Mouse (Mus musculus) embryonic facial prominence, embryonic 15.5 days (tissue): Measurements from ENCODE around the gene Shank2. TPM values are rescaled to one million over a fixed set of nuclear protein-coding genes. Genes with fewer than 3 reads are reported as not detected.
A peak's percentile ranks its signal among the peaks of the same experiment; 100 is the strongest.

Source experiments
- ATAC-seq: fragments of 200-750 bp; cut with Nextera tagmentation; 2 replicates; pipeline ENCODE4 v1.8.0; 2017; ENCODE audit warnings: low read depth, moderate TSS enrichment; ENCODE audit not compliant: insufficient number of reproducible peaks, low FRiP score, low TSS enrichment
- H3K27ac ChIP-seq: fragments of 300-500 bp; sonication (generic); replicated peaks from 2 replicates; pipeline ENCODE4 v1.5.1; 2015; ENCODE audit warnings: mild to moderate bottlenecking, inconsistent platforms
- H3K27me3 ChIP-seq: fragments of 300-500 bp; sonication (generic); 2 replicates; pipeline ENCODE4 v1.6.1; 2015; ENCODE audit warnings: inconsistent platforms
- H3K36me3 ChIP-seq: fragments of 300-500 bp; sonication (generic); 2 replicates; pipeline ENCODE4 v1.6.1; 2015; ENCODE audit warnings: mild to moderate bottlenecking, inconsistent platforms
- H3K4me1 ChIP-seq: fragments of 300-500 bp; sonication (generic); 2 replicates; pipeline ENCODE4 v1.6.1; 2015; ENCODE audit warnings: inconsistent platforms
- H3K4me2 ChIP-seq: fragments of 300-500 bp; sonication (generic); replicated peaks from 2 replicates; pipeline ENCODE4 v1.6.1; 2015; ENCODE audit warnings: mild to moderate bottlenecking, inconsistent platforms
- H3K4me3 ChIP-seq: fragments of 300-500 bp; sonication (generic); replicated peaks from 2 replicates; pipeline ENCODE4 v1.5.1; 2015; ENCODE audit warnings: mild to moderate bottlenecking, inconsistent platforms
- H3K9ac ChIP-seq: fragments of 300-500 bp; sonication (generic); 2 replicates; pipeline ENCODE4 v1.6.1; 2015; ENCODE audit warnings: inconsistent platforms
- H3K9me3 ChIP-seq: fragments of 300-500 bp; sonication (generic); replicated peaks from 2 replicates; pipeline ENCODE4 v1.6.1; 2016; ENCODE audit warnings: inconsistent platforms
- WGBS: fragments of 180-500 bp; shearing (Covaris S2); methylation state at CpG from one replicate; pipeline ENCODE4 v1.1.7; 2015; 5-methylcytosine and 5-hydroxymethylcytosine counted together
- polyA plus RNA-seq: library from polyadenylated mRNA; unstranded; fragments of >200 nt; fragmentation: Nextera tagmentation; extraction: Ambion mirVana; gene quantifications from 2 replicates; pipeline ENCODE4 v1.2.1, GENCODE M21; 2015

Shank2 gene
- polyA plus RNA-seq, 1 experiment from 2014 or later, result 1.1 TPM

DNA sequence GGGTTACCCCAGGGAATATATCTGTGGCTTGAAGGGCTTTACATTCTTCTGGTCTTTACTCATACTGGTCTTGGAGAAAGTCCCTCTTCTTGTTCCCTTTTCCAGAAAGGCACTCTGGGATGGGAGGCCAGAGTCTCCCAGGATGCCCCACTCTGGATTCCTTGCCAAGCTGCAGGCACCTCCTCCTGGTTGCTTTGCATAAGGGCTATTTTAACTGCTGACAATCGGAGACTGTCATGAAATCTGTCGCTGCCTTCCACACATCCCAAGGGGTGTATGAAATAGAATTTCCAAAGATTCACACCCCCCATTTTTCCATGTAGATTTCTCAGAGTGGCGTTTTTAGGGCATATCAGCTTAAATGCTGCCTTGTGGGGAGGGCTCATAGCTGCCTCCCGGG, 249.1 kb downstream of the Shank2 start:
- H3K4me2 ChIP-seq, result no peak overlapping the region
- no peaks in the 10 kb centered on the region for H3K36me3 ChIP-seq
- no peak overlapping the region for H3K4me3 ChIP-seq
- H3K4me1 ChIP-seq, result no peaks in the 10 kb centered on the region
- H3K9ac ChIP-seq, result no peak overlapping the region
- no peaks in the 10 kb centered on the region for H3K27me3 ChIP-seq
- H3K9me3 ChIP-seq, result no peaks in the 10 kb centered on the region
- ATAC-seq, result no peak
- 67% methylated on average over 4 of the region's 4 CpGs for WGBS
- no peak overlapping the region for H3K27ac ChIP-seq

DNA sequence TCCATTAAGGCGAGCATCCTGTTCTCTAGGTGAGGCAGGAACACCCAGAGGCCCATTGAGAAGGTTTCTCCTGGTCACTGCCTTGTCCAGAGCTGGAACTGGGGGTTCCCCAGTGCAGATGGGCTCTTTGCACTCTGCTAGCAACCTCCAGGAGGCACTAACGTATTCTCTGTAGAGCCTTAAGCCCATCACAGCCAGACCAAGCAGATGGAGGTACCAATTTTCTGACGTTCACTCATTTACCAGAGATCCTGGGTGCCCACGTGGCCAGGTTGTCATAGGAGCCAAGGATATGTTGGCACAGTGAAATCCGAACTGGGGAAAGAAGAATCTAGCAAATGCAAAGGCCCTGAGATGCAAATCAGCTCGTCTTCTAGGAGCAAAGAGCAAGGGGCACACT, 249.5 kb downstream of the Shank2 start:
- Histone ChIP-seq H3K4me2 (no peak overlapping the region), H3K9me3 (no peaks in the 10 kb centered on the region), H3K27me3 (no peaks in the 10 kb centered on the region), H3K36me3 (no peaks in the 10 kb centered on the region), H3K4me3 (no peak overlapping the region), H3K27ac (no peak overlapping the region), H3K9ac (no peak overlapping the region), H3K4me1 (no peaks in the 10 kb centered on the region)
- ATAC-seq, result no peak
- WGBS, result 52% methylated on average over 6 of the region's 6 CpGs

DNA sequence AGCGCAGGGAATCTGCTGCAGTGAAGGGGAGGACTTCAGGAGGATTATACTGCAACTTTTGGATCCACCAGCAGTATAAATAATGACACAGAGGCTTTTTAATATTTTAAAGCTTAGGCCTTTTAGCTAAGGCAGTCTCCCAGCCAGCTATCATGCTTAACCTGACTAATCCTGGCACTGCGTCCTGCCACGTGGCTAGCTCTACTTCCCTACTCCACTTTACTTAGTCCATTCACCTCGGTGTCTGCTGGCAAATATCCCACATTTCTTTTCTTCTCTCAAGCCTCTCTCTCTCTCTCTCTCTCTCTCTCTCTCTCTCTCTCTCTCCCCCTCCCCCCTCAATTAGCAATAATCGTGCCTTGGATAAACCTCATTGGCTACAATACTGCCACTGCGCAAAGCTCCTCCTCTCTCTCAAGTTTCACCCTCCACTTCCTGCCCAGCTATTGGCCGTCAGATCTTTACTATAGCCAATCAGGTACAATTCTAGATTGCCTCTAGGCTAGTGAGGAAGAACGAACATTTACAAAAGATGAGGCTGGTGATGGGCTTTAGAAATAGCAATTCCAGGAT, 253.0 kb downstream of the Shank2 start:
- 23% methylated on average over 8 of the region's 8 CpGs for WGBS

DNA sequence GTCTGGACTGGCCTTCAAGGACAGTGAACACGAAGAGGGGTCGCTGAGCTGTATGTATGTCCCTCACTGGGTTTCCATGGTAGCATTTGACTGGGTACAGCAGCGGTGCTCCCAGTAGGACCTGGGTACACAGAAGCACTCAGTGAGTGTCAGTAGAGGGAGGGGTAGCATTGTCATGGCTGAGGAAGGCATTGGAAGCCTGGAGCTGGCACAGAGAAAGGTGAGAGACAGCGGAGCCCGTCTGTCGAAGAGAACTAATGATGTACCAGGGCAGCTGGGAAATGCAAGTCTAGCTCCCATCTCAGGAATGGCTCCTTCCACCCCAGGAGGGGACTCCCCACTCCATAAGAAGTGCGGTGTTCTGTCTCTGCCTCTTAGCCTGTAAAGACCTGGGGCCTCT, 256.1 kb downstream of the Shank2 start:
- H3K9me3 ChIP-seq, result no peaks in the 10 kb centered on the region
- 0 out of 2 replicates have a peak, but pooled peaks cover 5% of the 10 kb centered on the region for H3K27me3 ChIP-seq
- no peak overlapping the region for H3K4me3 ChIP-seq
- no peak overlapping the region for H3K4me2 ChIP-seq
- no peak for ATAC-seq
- WGBS, result 75% methylated on average over 7 of the region's 7 CpGs
- H3K9ac ChIP-seq, result no peak overlapping the region
- no peaks in the 10 kb centered on the region for H3K4me1 ChIP-seq
- H3K27ac ChIP-seq, result no peak overlapping the region
- no peaks in the 10 kb centered on the region for H3K36me3 ChIP-seq

More for the DNA sequence above, 253.0 kb downstream of the Shank2 start:
- H3K4me1 ChIP-seq, result no peaks in the 10 kb centered on the region
- H3K9me3 ChIP-seq, result no peaks in the 10 kb centered on the region
- no peak overlapping the region for H3K4me2 ChIP-seq
- no peak for ATAC-seq
- H3K9ac ChIP-seq, result no peak overlapping the region
- 0 out of 2 replicates have a peak, but pooled peaks cover 5% of the 10 kb centered on the region for H3K27me3 ChIP-seq
- H3K36me3 ChIP-seq, result no peaks in the 10 kb centered on the region
- H3K4me3 ChIP-seq, result no peak overlapping the region
- H3K27ac ChIP-seq, result no peak overlapping the region

DNA sequence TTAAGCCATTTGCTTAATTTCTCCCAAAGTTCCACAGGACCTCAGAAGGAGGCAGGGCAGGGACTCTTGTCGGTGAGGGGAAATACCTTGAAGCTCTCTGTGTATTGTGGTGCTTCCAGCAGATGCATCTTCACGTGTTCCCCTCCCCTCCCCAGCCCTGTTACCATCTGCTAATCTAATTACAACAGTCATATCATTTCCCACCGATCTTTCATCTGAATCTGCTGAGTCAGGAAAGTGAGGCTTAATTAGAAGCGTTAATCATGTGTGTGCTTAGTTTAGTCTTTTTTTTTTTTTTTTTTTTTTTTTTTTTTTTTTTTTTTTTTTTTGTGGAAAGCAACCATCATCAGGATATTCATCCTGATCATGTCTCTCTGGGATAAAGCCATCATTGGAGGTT, 256.6 kb downstream of the Shank2 start:
- Histone ChIP-seq H3K4me3 (no peak overlapping the region), H3K9ac (no peak overlapping the region), H3K36me3 (no peaks in the 10 kb centered on the region), H3K4me1 (no peaks in the 10 kb centered on the region), H3K4me2 (no peak overlapping the region), H3K27me3 (0 out of 2 replicates have a peak, but pooled peaks cover 5% of the 10 kb centered on the region), H3K27ac (no peak overlapping the region), H3K9me3 (no peaks in the 10 kb centered on the region)
- WGBS, result 49% methylated on average over 4 of the region's 4 CpGs
- no peak for ATAC-seq

DNA sequence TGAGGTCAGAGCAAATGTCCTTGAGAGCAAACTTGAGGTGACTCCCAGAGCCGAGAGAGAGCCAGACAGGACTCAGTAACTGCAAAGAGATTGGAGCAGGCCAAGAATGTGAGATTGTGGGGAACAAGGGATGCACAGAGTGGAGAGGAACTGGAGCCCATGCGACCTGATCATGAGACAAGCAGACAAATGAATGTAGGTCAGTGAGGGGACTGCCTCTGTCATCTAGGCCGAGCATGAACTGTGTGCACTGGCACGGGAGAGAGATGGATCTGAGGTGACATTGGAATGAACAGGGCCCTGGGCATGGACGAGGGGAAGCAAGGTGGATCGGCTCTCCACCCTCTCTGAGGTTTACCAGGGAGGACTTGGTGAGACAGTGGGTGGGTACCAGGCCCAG, 260.9 kb downstream of the Shank2 start:
- Histone ChIP-seq H3K27me3 (0 out of 2 replicates have a peak, but pooled peaks cover 3% of the 10 kb centered on the region), H3K4me3 (no peak overlapping the region), H3K4me2 (no peak overlapping the region), H3K9ac (no peak overlapping the region), H3K27ac (no peak overlapping the region), H3K9me3 (no peaks in the 10 kb centered on the region), H3K4me1 (no peaks in the 10 kb centered on the region), H3K36me3 (no peaks in the 10 kb centered on the region)
- 77% methylated on average over 6 of the region's 6 CpGs for WGBS
- ATAC-seq, result no peak

DNA sequence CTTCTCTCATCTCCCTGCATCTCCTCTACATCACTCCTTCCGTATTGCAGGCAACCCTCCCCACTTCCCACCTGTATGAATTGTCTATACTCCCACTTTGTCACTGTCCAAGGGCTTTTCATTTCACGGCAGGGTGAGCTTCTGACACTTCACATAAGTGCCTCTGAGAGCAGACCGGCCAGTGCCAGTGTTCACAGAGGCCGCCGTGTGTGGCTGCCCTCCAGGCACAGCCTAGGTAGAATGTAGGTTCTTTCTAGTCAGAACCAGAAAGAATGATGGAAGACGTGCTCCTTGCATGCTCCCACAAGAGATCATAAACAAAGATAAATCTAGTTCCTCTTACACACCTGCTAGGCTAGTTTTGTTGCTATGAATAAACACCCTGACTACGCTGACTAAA, 265.0 kb downstream of the Shank2 start:
- H3K27ac ChIP-seq, result no peak overlapping the region
- no peaks in the 10 kb centered on the region for H3K4me1 ChIP-seq
- H3K4me3 ChIP-seq, result no peak overlapping the region
- ATAC-seq, result no peak
- no peaks in the 10 kb centered on the region for H3K27me3 ChIP-seq
- H3K9ac ChIP-seq, result no peak overlapping the region
- WGBS, result 64% methylated on average over 7 of the region's 7 CpGs
- no peak overlapping the region for H3K4me2 ChIP-seq
- H3K9me3 ChIP-seq, result no peaks in the 10 kb centered on the region
- H3K36me3 ChIP-seq, result no peaks in the 10 kb centered on the region

DNA sequence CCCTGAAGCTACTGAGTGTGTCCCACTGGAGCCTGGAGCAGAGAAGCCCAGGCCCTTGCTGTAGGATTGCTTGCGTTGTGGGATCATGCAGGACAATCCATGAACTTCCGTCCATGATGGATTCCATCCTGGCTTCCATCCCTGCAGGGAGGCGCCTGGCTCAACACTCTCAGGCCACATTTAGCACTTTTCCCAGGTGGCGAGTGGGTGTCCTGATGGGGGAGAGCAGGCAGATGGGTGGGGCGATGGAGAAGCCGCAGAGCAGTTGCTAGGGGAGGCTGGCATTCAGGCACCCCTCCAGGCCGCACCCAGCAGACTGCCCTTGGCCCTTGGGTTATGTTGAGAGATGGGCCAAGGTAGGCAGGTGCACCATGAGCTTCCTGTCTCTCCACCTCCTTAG, 266.6 kb downstream of the Shank2 start:
- Histone ChIP-seq H3K4me1 (no peaks in the 10 kb centered on the region), H3K36me3 (no peaks in the 10 kb centered on the region), H3K4me2 (no peak overlapping the region), H3K27me3 (no peaks in the 10 kb centered on the region), H3K9me3 (no peaks in the 10 kb centered on the region), H3K4me3 (no peak overlapping the region), H3K9ac (no peak overlapping the region), H3K27ac (no peak overlapping the region)
- 84% methylated on average over 7 of the region's 7 CpGs for WGBS
- no peak for ATAC-seq

DNA sequence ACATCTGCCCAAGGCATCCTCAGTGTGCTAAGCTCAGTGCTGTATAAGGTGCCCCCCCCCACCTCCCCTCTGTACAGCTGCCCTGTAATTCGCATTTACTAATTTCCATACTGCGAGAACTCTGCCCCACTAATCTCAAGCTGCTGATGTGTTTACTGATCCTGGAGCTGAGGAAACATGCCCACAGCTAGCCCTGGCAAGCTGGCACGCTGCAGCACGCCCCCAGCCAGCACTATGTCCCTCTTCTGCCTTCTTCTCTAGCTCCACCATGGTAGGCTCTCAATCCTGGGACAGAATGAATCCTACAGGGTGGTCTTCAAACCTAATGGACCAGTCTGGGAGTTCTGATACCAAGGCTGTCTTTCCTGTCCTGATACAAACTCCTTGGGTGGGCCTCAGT, 267.1 kb downstream of the Shank2 start:
- WGBS, result 64% methylated on average over 4 of the region's 4 CpGs
- H3K9ac ChIP-seq, result no peak overlapping the region

DNA sequence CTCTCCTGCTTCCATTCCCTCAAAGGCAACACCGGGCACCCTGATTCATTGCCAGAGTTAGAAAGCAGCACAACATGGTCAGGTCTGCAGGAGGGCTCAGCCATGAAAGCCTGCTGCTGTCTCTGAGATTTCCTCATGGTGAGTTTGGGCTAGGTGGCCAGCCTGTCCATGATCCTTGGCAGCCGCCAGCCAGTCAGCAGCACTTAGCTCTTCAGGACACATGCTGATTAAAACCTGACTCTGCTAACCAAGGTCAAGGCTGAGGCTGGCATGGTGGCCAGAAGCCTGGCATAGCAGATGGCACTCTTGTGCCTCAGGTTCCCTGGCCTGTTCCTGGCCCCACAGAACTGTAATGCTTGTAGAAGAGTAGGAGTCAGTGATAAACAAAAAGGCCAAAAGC, 269.3 kb downstream of the Shank2 start:
- no peaks in the 10 kb centered on the region for H3K4me1 ChIP-seq
- H3K27me3 ChIP-seq, result no peaks in the 10 kb centered on the region
- H3K4me2 ChIP-seq, result no peak overlapping the region
- no peak overlapping the region for H3K4me3 ChIP-seq
- no peak overlapping the region for H3K27ac ChIP-seq
- no peaks in the 10 kb centered on the region for H3K36me3 ChIP-seq
- 90% methylated on average over 2 of the region's 2 CpGs for WGBS
- no peak overlapping the region for H3K9ac ChIP-seq
- no peaks in the 10 kb centered on the region for H3K9me3 ChIP-seq
- no peak for ATAC-seq

More for the DNA sequence above, 267.1 kb downstream of the Shank2 start:
- Histone ChIP-seq H3K4me3 (no peak overlapping the region), H3K9me3 (no peaks in the 10 kb centered on the region), H3K4me1 (no peaks in the 10 kb centered on the region), H3K36me3 (no peaks in the 10 kb centered on the region), H3K27me3 (no peaks in the 10 kb centered on the region), H3K27ac (no peak overlapping the region), H3K4me2 (no peak overlapping the region)
- no peak for ATAC-seq

DNA sequence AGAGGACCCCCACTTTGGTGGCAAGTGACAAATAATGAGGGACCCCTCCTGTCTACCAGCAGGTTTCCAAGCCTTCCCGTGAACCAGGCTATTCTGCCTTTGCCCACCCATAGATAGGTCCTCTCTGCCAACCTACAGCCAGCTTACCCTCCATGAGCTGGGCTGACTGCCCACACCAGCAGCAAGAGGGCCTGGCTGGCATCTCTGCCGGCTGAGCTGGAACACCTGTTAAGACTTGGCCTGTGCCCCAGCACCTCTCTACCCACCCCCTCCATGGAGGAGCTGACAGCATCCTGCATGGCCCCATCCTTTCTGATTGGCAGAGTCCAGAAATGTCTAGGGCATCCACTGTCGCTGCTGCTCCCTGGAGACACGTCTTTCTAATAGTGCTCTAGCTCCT, 277.0 kb downstream of the Shank2 start:
- no peaks in the 10 kb centered on the region for H3K27me3 ChIP-seq
- WGBS, result 74% methylated on average over 4 of the region's 4 CpGs
- no peak for ATAC-seq
- H3K27ac ChIP-seq, result no peak overlapping the region
- no peaks in the 10 kb centered on the region for H3K36me3 ChIP-seq
- H3K9ac ChIP-seq, result no peak overlapping the region
- H3K4me3 ChIP-seq, result no peak overlapping the region
- peaks cover 2% of the 10 kb centered on the region; the same call in 1 of the 2 replicates for H3K4me1 ChIP-seq
- no peaks in the 10 kb centered on the region for H3K9me3 ChIP-seq
- no peak overlapping the region for H3K4me2 ChIP-seq

DNA sequence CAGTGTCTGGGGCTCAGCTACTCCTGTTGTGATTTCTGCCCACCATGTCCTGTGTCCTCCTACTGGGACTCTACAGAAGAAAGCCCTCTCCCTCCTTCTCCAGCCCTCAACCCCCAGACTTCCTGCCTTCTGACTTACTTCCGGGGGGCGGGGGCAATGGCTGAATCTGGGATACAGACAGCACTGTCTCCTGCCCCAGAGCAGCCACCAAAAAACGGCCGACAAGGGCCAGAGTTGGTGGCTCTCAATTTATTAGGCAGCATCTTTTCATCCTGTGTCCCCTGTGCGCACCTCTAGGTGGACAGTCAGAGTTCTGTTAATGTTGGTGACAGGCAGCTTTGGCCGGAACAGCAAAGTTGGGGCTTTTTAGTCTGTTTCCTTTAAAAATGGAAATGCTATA, 282.0 kb downstream of the Shank2 start:
- no peak for ATAC-seq
- H3K4me3 ChIP-seq, result peak overlapping the region; percentile 44
- no peaks in the 10 kb centered on the region for H3K9me3 ChIP-seq
- peaks cover 20% of the 10 kb centered on the region for H3K4me1 ChIP-seq
- WGBS, result 10% methylated on average over 6 of the region's 6 CpGs
- peak overlapping the region; percentile 26; the same call in 1 of the 2 replicates for H3K9ac ChIP-seq
- H3K36me3 ChIP-seq, result no peaks in the 10 kb centered on the region
- H3K4me2 ChIP-seq, result peak overlapping the region; percentile 76
- 0 out of 2 replicates have a peak, but pooled peaks cover 3% of the 10 kb centered on the region for H3K27me3 ChIP-seq
- H3K27ac ChIP-seq, result peak overlapping the region; percentile 71
